Mouse (Mus musculus): Measurements from ENCODE around the gene Gabbr1.

GRCm38 (mm10) chr17:37003366-37003765 is 42.4 kb upstream of the Gabbr1 start:
- TF ChIP-seq POLR2A (IDR thresholded peaks at IDR 0.05; ENCODE audit: borderline replicate concordance, extremely low read depth, insufficient read depth, insufficient read length, poor library complexity, severe bottlenecking), result no peak
- no peak for TF ChIP-seq CTCF (IDR thresholded peaks at IDR 0.05; ENCODE audit: borderline replicate concordance, extremely low read depth, insufficient read depth, insufficient read length)

Measured in brain, embryonic 14.5 days (tissue).